Mouse (Mus musculus) intestine, postnatal 0 days (tissue): ENCODE measurements around the gene Negr1. TPM values are rescaled to one million over a fixed set of nuclear protein-coding genes. Genes with fewer than 3 reads are reported as not detected.

ENCODE experiments used
- ATAC-seq: fragments of 200-750 bp; cut with Nextera tagmentation; 2 replicates; pipeline ENCODE4 v1.8.0; 2017; ENCODE audit warnings: mild to moderate bottlenecking, moderate TSS enrichment, moderate library complexity
- H3K27ac ChIP-seq: fragments of 300-500 bp; sonication (generic); 2 replicates; pipeline ENCODE4 v1.5.1; 2014; ENCODE audit warnings: mild to moderate bottlenecking, low read depth, low read length, moderate library complexity
- H3K27me3 ChIP-seq: fragments of 300-500 bp; sonication (generic); replicated peaks from 2 replicates; pipeline ENCODE4 v1.6.1; 2014; ENCODE audit warnings: low read length, mixed read lengths; ENCODE audit not compliant: control insufficient read depth, insufficient read depth
- H3K36me3 ChIP-seq: fragments of 300-500 bp; sonication (generic); 2 replicates; pipeline ENCODE4 v1.6.1; 2014; ENCODE audit warnings: mild to moderate bottlenecking, moderate library complexity; ENCODE audit not compliant: control insufficient read depth, insufficient read depth
- H3K4me1 ChIP-seq: fragments of 300-500 bp; sonication (generic); replicated peaks from 2 replicates; pipeline ENCODE4 v1.6.1; 2014; ENCODE audit warnings: antibody characterized with exemption, low read length, mixed read lengths; ENCODE audit not compliant: control insufficient read depth, insufficient read depth
- H3K4me2 ChIP-seq: fragments of 300-500 bp; sonication (generic); replicated peaks from 2 replicates; pipeline ENCODE4 v1.6.1; 2014; ENCODE audit warnings: low read depth, mild to moderate bottlenecking, moderate library complexity
- H3K4me3 ChIP-seq: fragments of 300-500 bp; sonication (generic); 2 replicates; pipeline ENCODE4 v1.5.1; 2014; ENCODE audit warnings: low read depth, low read length
- H3K9ac ChIP-seq: fragments of 300-500 bp; sonication (generic); 2 replicates; pipeline ENCODE4 v1.6.1; 2014; ENCODE audit warnings: mild to moderate bottlenecking, low read depth, low read length
- H3K9me3 ChIP-seq: fragments of 300-500 bp; sonication (generic); 2 replicates; pipeline ENCODE4 v1.6.1; 2016; ENCODE audit warnings: mixed run types; ENCODE audit not compliant: control insufficient read depth
- CTCF ChIP-seq: sonication (generic); IDR thresholded peaks from 2 replicates; pipeline ENCODE4 v1.5.1; 2016; ENCODE audit warnings: low read depth, mild to moderate bottlenecking, control low read depth, antibody characterized with exemption, moderate library complexity
- WGBS: fragments of 180-500 bp; shearing (Covaris S2); extraction: QIAGEN DNeasy Blood & Tissue Kit; methylation state at CpG from one replicate; pipeline ENCODE4 v1.1.7; 2014; 5-methylcytosine and 5-hydroxymethylcytosine counted together
- polyA plus RNA-seq: library from polyadenylated mRNA; unstranded; fragments of >200 nt; fragmentation: Nextera tagmentation; extraction: Ambion mirVana; gene quantifications from 2 replicates; pipeline ENCODE4 v1.2.1, GENCODE M21; 2015

Negr1 gene
- polyA plus RNA-seq, 1 experiment from 2014 or later: 2.0 TPM

DNA sequence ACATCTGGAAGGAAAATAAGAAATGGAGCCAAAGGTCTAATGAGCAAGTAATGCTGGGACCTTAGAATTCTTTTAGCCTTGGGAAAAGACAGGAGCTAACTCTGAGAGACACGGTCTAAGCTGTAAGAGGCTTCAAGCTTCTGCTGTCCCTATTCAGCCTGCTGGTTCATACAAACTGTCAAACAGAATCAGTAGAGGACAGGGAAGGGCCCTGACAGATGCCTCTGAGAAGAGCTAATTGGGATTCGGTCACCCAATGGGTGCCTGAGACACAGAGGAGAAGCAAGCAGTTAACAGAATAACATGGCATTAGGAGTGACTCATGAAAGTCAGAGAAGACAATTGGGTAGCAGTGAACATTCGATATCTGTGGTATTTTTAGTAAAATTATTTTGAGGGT, 86.8 kb downstream of the Negr1 start:
- H3K9ac ChIP-seq: no peak overlapping the region
- ATAC-seq: no peak

DNA sequence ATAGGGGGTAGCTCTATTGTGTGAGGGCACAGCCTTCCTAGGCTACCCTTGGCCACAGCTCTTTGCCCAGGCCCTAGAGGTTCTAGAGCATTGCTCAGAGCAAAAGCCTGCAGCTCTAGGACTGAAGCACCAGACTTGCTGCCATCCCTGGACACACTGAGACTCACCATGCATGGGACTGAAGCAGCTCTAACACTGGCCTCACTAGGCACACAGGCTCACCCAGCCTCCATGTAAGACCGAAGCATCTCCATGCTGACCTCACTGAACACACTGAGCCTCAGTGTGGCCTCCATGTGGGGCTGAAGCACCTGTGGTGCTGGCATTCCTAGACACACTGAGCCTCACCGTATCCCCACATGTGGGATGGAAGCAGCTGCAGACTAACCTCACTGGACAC, 101.0 kb downstream of the Negr1 start:
- no peak for ATAC-seq
- no peaks in the 10 kb centered on the region for H3K9me3 ChIP-seq
- H3K4me2 ChIP-seq: no peak overlapping the region
- no peaks in the 10 kb centered on the region for H3K36me3 ChIP-seq
- no peak overlapping the region for H3K27ac ChIP-seq
- 91% methylated on average over 2 of the region's 2 CpGs for WGBS
- no peak for TF ChIP-seq CTCF
- no peaks in the 10 kb centered on the region for H3K4me1 ChIP-seq
- no peak overlapping the region for H3K4me3 ChIP-seq
- H3K9ac ChIP-seq: no peak overlapping the region
- H3K27me3 ChIP-seq: no peaks in the 10 kb centered on the region

More for the DNA sequence above, 86.8 kb downstream of the Negr1 start:
- H3K27me3 ChIP-seq: no peaks in the 10 kb centered on the region
- WGBS: 82% methylated on average over 3 of the region's 3 CpGs
- H3K4me1 ChIP-seq: no peaks in the 10 kb centered on the region
- H3K4me2 ChIP-seq: no peak overlapping the region
- TF ChIP-seq CTCF: no peak
- no peak overlapping the region for H3K4me3 ChIP-seq
- H3K9me3 ChIP-seq: no peaks in the 10 kb centered on the region
- no peaks in the 10 kb centered on the region for H3K36me3 ChIP-seq
- no peak overlapping the region for H3K27ac ChIP-seq

DNA sequence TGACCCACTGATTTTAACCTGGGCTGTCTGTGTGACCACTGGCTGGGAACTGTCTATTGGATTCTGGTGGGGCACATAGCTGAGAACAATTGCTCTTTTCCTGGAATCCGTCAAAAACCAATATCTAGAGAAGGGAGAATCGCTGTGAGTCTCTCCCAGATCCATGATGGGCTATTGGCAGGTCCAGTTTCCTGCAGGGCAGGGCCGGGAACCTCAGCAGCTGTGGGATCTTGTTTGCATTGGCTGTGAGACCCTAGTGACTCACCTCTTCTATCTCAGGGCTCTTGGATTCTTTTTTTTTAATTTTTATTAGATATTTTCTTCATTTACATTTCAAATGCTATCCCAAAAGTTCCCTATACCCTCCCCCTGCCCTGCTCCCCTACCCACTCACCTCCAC, 111.0 kb downstream of the Negr1 start:
- no peaks in the 10 kb centered on the region for H3K27me3 ChIP-seq
- ATAC-seq: no peak
- H3K4me3 ChIP-seq: no peak overlapping the region
- no peak for TF ChIP-seq CTCF
- no peaks in the 10 kb centered on the region for H3K4me1 ChIP-seq
- no peaks in the 10 kb centered on the region for H3K9me3 ChIP-seq
- H3K27ac ChIP-seq: no peak overlapping the region
- no peaks in the 10 kb centered on the region for H3K36me3 ChIP-seq
- H3K4me2 ChIP-seq: no peak overlapping the region
- no peak overlapping the region for H3K9ac ChIP-seq
- 79% methylated on average over 3 of the region's 3 CpGs for WGBS

DNA sequence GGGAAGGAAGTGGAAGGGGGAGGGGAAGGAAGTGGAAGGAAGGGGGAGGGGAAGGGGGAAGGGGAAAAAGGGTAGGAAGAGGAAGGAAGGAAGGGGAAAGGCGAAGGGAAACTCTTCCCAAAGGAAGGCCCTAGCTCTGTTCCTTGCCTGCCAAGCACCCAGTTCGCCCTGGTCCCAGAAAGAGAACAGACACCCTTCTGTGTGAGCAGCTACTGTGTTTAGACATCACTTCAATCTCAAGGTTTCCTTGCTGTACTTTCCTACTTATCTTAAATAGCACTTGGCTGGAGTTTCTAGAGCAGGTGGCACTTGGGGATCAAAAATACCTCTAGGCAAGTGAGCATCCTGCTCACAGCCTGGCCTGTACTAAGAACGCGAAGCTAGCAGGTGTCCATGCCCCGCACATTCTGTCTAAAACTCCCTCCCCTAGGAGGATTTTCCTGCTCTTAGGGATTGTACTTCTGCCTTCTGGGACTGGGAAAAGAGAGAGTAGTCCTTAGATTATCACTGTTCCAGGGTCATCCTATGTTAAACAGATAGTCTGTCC, 128.5 kb downstream of the Negr1 start:
- H3K4me3 ChIP-seq: no peak overlapping the region
- no peak for ATAC-seq
- H3K9me3 ChIP-seq: no peaks in the 10 kb centered on the region
- H3K4me2 ChIP-seq: no peak overlapping the region
- H3K27ac ChIP-seq: no peak overlapping the region
- no peaks in the 10 kb centered on the region for H3K36me3 ChIP-seq
- H3K27me3 ChIP-seq: no peaks in the 10 kb centered on the region
- no peak overlapping the region for H3K9ac ChIP-seq
- H3K4me1 ChIP-seq: no peaks in the 10 kb centered on the region
- no peak for TF ChIP-seq CTCF
- WGBS: 86% methylated on average over 5 of the region's 5 CpGs

DNA sequence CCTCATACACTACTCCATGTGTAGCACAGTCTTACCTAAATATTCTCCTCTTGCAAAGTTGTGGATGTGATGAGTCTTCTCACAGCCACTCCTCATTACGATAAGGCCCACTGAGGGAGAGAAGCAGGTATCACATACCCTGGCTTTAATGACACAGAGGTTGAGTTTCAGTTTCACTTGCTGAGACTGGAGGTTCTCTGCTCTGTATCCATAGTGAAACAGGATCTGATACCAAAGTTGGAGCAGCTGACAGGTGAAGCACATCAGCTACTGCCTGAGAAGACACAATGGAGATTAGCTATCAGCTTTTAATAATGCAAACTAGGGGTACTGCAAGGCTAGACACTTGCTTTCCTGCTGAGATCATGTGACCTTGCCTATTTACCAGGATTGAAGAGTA, 137.1 kb downstream of the Negr1 start:
- H3K27ac ChIP-seq: no peak overlapping the region
- H3K36me3 ChIP-seq: no peaks in the 10 kb centered on the region
- 95% methylated on average over 1 of the region's 1 CpGs for WGBS
- no peak overlapping the region for H3K9ac ChIP-seq
- H3K9me3 ChIP-seq: no peaks in the 10 kb centered on the region
- no peak overlapping the region for H3K4me3 ChIP-seq
- no peak for TF ChIP-seq CTCF
- H3K4me2 ChIP-seq: no peak overlapping the region
- ATAC-seq: no peak
- no peaks in the 10 kb centered on the region for H3K4me1 ChIP-seq
- H3K27me3 ChIP-seq: no peaks in the 10 kb centered on the region

DNA sequence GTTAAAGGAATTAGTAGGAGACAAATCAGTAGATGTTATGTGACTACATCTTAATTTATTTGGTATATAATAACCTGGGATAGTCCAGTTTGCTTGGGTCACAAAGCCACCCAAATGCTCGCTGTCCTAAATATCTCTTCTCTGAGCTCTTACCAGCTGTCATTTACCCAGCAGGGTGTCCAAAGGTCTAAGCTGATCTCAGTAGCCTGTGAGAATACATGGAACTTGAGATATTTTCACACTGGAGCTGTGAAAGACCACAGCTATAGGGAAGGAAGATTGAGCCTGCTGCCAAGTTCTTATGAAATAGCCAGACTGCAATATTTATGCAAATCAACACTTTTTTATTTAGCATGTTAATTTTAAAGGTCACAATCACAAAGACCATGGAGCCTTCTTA, 141.6 kb downstream of the Negr1 start:
- Histone ChIP-seq H3K9me3 (no peaks in the 10 kb centered on the region), H3K27ac (no peak overlapping the region), H3K27me3 (no peaks in the 10 kb centered on the region), H3K9ac (no peak overlapping the region), H3K36me3 (no peaks in the 10 kb centered on the region), H3K4me2 (no peak overlapping the region), H3K4me1 (no peaks in the 10 kb centered on the region), H3K4me3 (no peak overlapping the region)
- WGBS: 91% methylated on average over 1 of the region's 1 CpGs
- no peak for ATAC-seq
- TF ChIP-seq CTCF: no peak

DNA sequence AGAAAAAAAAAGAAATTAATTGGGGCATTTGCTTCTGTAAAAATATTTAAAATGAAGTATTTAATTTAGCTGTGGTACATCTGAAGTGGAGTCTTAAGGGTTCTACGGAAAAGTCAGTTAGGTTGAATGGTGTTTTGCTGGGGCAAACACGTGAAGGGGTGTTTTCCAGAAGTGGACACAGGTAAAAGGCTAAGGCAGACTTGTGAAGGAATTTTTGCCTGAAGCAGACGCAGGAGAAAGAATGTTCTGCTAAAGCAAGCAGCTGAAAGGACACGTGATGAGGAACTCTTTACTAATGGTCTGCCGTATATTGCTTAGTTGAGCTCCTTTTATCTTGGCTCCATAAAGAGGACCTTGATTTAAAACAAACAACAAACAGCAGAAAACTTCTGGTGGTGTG, 148.6 kb downstream of the Negr1 start:
- H3K27me3 ChIP-seq: no peaks in the 10 kb centered on the region
- no peak overlapping the region for H3K4me3 ChIP-seq
- no peaks in the 10 kb centered on the region for H3K36me3 ChIP-seq
- WGBS: 51% methylated on average over 5 of the region's 5 CpGs
- no peak for TF ChIP-seq CTCF
- H3K9me3 ChIP-seq: no peaks in the 10 kb centered on the region
- H3K4me1 ChIP-seq: no peaks in the 10 kb centered on the region
- no peak overlapping the region for H3K4me2 ChIP-seq
- ATAC-seq: no peak
- no peak overlapping the region for H3K27ac ChIP-seq
- no peak overlapping the region for H3K9ac ChIP-seq
